Mouse (Mus musculus) heart, adult 18-20 months (tissue): ENCODE data around the gene Asb18. TPM values are rescaled to one million over a fixed set of nuclear protein-coding genes. Genes with fewer than 3 reads are reported as not detected.
A peak's percentile ranks its signal among the peaks of the same experiment; 100 is the strongest.

ENCODE experiments used
- DNase-seq, 2 experiments: peaks; one replicate each; pipeline ENCODE4 v3.0.0; 2021 to 2022; ENCODE audit warnings: mixed read lengths in 1 of 2
- long read RNA-seq, 2 experiments: library from polyadenylated mRNA; stranded (forward); transcript quantifications; one replicate each; pipeline ENCODE4 v2.0.0; 2021
- total RNA-seq, 2 experiments: library from RNA; stranded (reverse); gene quantifications; 2 replicates each; pipeline ENCODE4 v1.2.3; 2021

Asb18 gene
- total RNA-seq, result 10 to 100 TPM; 21.0 to 24.9 TPM
- long read RNA-seq, experiment 1, partial matches to known transcripts, result 3 of 14 reads
- long read RNA-seq, experiment 1, other reads (novel, unspliced or antisense), result 11 of 14 reads
- long read RNA-seq, experiment 2, partial matches to known transcripts, result 0 of 4 reads
- long read RNA-seq, experiment 2, other reads (novel, unspliced or antisense), result 4 of 4 reads

DNA sequence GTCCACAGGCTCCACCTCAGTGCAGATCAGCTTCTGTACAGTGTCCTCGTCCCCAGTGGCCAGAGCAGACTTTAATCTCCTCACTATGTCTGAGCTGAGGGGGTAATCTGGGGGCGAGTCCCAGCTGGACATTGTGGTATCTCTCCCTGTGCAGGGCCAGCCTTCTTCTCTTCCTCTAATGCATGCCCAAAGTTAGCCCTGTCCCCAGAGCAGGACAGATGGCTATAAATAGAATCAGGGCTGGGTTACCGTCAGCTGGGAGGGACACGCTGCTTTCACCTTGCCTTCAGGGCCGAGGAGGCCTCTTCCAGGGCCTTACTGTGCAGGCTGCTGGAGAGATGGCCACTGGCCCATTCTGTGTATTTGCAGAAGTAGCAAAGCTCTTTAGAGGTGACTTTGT, at the start of gene Asb18:
Gene Asb18 (minus strand): TSS at position 221 of the 400 bp plus-strand sequence.
- peak in 1 of 2 experiments; percentile 56 for DNase-seq

DNA sequence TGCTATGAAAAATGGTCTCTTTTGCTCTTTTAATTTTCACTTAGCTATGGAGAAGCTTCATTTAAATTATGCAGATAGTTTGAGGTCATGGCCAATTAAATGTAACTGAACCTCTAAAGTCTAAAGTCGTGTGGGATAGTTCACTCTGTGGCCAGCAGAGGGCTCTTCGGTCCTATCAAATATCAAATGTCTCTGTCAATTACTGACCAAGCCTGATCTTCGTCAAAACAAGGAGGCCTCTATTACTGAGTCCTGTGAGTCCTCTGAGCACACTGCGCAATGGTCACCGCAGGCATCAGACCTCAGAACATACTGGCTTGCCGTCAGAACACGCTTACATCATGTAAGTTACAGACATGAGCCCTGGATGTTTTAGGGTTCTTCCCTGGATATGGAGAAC, 46.1 kb upstream of the Asb18 start:
- DNase-seq, result peak; percentile 53 to 83

DNA sequence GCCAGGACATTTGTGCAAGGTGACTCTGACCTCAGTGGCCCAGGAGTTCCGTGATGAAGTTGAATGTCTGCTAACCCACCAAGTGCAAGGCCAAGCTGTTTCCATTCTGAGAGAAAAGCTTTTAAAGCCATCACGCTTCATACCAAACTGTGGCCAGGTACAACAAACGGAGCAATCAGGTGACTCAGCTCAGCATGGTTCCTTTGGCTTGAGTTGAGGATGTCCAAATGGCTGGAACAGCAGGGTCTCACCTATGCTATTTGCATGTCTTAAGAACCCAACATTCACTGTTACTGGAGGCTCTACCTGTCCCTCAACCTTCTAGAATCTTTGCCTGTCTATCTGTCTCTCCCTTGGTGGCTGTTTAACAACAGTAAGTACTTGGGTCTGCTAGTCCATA, 45.6 kb upstream of the Asb18 start:
- DNase-seq, result no peak

DNA sequence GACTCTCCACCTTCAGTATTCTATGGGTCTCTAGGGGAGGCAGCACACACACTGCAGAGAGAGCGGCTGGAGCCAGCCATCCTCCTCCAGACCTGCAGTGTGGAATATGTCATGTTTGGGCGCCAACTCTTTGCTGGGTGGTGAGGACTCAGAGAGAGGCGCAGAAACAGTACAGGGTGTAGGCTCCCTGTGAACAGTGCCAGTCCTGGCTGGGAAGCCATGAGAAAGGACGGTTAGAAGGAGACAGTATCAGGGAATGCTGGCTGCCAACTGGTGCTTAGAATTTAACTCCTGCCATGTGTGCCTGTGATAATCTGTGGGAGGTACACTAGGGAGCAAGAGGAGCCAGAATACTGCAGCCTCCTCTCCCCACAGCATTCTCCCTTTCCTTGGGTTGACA, 40.5 kb upstream of the Asb18 start:
- peak in 1 of 2 experiments; percentile 11 for DNase-seq

DNA sequence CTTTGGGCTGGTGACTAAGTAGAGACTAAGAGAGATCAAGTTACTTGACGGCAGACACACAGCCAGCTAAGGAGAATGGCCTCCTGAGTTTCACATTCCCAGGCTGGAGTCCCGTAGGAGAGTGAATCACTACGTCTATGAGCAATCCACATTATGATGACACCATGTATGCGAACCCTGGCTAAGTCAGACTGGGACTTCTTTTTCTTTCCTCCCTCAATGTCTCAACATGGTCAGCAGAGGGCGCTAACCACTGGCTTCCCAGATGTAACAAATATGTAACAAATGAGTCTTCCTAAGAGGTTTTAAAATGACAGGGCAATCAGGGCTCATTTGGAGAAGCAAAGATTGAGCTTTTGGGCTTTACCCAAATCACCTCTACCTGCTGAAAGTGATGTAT, 36.9 kb upstream of the Asb18 start:
- DNase-seq, result peak; percentile 37 to 56

DNA sequence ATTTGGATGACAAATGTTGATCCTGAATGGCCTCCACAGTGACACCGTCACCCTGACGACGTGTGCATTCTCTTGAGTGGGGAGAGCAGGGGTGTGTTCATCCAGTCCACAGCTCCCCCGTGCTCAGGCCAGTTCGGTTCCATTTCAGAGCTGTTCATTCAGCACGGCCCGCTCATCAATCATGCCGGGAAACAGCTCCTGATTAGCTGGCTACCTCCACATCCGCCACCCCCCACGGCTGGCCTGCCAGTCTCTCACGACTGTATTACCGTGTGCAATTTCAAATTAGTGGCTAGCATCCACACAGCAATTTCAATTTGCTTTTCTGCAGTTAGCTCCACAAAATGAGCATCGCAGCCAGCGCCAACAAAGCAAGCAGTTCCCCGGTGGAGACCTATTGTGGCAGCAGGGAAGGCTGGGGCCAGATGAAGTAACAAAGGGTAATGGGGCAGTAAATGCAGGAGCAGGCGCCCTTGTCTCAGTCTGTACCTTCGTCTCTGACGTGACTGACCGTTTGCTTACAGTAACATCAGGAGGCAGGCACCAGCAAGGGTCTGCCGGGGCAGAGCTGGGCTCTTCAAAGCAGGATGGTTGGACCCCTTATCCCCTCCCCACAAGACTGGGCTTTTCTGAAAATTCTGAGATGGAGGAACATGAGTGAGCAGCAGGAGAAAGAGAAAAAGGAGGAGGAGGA, 35.7 kb upstream of the Asb18 start:
- no peak for DNase-seq

DNA sequence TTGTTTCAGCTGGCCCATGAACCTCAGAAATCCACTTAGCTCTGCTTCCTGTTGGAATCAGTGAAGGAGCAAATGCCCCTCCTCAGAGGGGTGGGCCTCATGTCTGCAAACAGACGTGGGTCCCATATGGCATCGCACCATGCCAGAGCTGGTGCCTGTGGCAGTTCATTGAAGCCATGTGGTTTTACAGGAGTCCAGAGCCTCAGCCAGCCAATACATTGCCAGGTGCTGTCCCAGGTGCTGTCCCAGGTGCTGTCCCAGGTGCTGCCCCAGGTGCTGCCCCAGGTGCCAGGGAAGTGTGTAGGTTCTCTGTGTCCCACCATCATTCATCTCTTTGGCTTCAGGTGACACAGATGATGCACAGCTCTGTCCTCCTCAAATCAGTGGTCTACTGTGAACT, 13.8 kb upstream of the Asb18 start:
- DNase-seq, result no peak

DNA sequence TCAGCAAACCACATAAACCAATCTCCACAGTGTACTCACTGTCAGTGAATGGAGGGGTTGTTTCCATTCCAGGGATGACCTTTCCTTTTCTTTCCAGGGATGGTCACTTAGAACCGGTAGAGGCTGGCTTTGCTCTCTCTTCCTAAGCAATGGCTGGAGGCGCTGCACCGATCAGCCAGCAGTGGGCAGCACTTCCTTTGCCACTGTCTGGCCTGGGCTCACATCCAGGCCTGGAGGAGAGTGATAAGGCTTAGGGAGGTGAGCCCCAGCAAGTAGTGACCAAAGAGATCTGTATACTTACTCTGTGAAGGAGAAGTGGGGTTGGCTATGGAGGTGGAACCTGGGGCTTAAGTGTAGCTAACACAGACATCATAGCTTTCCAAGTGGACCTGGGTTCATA, 12.5 kb upstream of the Asb18 start:
- peak; percentile 40 to 65 for DNase-seq

DNA sequence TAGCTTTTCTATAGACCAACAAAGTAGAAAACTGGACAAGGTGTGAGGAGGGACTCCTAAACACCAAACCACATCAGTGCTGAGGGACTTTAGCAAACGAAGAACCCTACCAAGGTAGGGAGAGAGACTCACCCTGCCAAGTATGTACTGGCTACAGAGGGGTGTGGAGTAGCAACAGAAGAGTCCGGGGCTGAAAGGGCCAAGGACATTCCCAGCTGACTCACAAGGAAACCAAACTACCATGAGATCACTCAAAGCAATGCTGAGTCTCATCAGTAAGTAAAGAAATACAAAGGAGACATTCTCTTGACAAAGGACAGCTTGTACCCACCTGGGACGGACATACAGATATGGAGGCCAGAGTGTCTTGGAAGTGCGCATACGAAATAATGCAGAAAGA, 5.9 kb upstream of the Asb18 start:
- DNase-seq, result no peak

DNA sequence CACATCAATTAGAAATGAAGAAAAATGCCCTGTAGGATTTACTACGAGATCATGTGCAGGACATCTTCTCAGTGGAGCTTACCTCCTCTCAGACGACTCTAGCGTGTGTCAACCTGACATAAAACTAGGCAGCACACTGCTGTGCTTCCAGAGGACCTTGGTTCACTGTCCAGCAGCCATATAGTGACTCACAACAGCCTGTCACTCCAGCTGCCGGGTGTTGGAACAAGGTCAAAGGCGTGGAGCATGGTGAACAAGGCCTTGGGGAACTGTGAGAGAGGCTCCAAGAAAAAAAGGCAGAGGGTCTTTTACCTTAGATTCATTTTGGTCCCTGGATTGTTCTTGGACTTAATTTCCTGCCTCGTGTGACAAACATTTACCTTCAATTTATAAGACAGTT, 3.6 kb upstream of the Asb18 start:
- DNase-seq, result no peak

DNA sequence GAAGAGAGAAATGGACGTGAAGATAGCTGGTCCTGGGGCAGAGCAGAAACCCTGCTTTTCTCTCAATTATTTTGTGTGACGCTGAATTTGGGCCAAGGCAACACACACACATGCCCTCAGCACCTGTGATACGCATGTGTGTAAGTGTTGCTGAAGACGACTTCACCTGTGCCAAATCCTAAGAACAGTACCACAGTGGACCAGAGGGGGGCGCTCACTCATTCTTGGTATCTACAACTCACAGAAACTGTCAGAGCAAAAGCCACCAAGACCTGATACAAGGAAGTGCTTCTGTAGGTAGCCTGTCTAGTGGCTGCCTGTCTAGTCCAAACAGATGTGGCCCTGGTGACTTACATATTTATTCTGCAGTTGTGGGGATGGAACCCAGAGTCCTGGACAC, 1.2 kb downstream of the Asb18 start:
- DNase-seq, result no peak

DNA sequence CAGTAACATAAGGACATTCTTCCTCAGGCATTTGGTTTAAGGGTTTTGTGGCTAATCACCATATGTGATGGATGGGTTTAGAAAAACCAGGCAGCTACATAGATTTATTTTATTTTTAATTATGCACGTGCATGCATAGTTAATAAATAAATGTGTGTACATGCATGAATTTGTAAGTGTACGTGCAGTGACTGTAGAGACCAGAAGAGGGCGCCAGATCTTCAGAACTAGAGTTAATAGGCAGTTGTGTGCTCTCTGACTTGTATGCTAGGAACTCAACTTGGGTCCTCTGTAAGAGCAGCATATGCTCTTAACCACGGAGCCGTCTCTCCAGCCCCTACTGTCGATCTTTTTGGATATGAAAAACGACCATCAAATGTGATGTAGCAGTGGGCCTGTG, 1.6 kb downstream of the Asb18 start:
- no peak for DNase-seq

DNA sequence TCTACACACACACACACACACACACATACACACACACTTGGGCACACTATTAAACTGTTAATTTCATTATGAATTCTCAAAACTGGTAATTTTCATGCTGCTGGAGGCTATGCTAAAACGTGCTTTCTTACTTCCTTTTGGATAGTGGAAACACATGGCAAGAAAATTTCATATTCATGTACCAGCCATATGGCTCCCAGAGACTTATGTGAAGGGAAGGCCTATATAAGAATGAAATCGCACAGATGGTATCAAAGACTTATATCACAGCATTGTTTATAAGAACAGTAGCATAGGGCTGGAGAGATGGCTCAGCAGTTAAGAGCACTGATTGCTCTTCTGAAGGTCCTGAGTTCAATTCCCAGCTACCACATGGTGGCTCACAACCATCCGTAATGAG, 2.3 kb downstream of the Asb18 start:
- DNase-seq, result no peak

DNA sequence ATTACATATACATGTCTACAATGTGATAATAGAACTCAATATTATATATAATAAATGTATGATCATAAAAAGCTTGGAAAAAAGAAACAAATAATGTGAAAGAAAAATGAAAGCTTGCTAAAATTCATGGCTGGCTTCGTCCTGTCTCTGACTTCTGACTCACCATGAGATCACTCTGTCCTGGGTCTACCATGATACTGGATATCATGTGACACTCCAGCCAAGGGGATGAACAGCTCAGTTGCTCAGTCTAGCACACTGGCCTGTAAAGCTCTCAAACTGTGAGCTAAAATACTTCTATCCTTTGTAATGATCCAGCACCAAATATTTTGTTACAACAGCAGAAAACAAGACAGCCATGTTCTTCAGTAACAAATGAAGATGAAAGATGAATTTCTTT, 4.4 kb downstream of the Asb18 start:
- no peak for DNase-seq

DNA sequence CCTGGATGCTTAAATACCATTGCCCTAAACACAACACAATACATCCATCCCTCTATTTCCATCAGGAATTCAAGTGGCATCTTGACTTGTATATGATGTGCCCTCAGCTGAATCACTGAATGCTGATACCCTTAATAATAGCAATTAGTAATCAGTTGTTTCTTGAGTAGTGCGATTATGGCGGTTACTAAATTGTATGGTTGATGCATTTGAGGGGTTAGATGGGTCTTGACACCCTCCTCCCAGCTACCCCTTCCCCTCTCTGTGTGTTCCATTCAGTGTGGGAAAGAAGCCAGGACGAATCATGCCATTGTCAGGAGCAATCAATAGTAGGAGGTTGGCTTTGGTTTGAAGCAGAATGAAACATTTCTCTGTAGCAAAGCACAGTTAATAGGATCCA, 5.3 kb downstream of the Asb18 start:
- no peak for DNase-seq

DNA sequence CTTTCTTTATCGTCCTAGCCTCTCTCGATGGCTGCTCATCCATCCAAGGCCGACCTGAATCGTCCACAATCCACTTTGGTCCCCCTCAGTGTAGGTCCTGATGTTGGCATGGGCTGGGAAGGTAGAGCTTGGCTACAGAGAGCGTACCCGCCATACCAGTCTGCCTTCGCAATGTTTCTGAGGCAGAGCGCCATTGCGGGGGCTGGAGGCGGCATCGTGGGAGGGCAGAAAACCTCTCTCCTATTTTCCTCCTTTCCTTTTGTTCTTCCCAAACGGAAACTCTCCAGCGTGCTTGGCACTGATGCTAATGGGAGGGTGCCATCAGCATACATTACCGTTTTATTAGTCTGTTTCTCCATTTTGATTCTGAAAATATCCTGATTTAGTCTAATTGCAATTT, 7.8 kb downstream of the Asb18 start:
- DNase-seq, result no peak

DNA sequence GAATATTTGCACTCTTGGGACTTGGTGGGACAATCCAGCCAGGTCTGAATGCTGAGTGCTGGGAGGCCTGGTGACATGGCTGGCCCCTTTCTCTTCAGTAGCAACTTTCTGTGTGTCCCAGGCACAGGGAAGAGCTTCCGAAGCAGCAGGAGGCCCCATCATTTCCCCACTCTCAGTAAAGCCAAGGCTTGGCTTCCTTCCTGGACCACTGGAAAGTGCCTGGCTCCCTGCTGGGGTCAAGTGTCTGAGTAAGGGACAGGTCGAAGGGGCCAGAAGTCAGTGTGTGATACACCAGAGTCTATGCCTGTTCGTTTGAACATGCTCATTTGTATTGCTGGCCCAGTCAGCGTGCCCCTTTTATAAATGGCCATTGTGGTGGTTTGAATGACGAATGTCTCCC, 13.5 kb downstream of the Asb18 start:
- DNase-seq, result no peak

DNA sequence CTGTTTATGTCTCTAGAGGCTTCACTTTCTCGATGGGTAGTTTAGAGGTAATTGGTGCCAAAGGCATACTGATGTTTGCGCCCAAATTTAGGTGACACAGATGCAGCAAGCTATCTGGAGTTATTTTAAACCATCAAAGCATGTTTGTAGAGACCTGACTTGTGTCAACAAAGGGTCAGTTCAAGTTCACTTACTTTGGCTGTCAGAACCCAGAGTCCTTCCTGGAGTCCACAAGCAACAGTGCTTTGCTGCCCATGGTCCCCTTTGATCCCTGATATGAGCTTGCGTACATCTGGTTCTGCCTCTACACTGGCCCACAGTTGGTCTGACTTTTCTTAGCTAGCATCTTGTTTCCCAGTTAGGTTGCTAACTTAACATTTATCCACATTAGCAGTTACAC, 14.6 kb downstream of the Asb18 start:
- DNase-seq, result peak; percentile 49 to 73

DNA sequence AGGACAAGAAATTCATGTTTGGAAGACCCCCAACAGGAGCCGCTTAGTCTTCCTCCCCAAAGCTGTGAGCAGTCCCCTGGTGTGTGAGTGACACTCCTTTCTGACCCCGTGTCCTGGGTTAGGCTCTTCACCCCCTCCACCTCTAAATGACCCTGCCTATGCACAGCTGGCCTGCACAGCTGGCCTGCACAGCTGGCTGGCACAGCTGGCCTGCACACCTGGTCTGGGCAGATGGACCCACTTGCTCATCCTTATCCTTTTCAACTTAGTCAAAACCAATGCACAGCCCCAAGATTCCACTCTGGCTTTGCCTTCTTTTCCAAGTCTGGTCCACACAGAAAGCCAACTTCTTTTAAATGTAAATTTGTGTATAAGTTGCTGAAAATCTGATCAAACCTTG, 15.8 kb downstream of the Asb18 start:
- DNase-seq, result no peak

DNA sequence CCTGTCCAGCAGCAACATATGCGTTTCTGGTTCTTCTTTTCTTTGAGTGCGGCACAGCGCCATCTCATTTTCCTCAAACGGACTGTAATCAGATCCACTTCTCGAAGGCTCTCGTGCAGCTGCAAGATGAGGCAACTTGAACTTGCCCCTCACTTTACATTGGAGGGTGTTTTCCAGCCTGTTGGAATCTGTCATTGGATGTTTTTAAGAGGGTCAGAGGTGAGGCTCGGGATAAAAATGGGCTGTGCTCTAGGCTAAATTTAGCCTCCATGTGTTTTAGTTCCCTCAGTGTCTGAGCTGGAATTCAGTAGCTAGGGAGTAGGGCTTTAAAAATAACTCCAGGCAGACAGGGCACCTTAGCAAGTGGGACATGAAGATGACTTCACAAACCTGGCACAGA, 16.4 kb downstream of the Asb18 start:
- peak; percentile 53 to 71 for DNase-seq

DNA sequence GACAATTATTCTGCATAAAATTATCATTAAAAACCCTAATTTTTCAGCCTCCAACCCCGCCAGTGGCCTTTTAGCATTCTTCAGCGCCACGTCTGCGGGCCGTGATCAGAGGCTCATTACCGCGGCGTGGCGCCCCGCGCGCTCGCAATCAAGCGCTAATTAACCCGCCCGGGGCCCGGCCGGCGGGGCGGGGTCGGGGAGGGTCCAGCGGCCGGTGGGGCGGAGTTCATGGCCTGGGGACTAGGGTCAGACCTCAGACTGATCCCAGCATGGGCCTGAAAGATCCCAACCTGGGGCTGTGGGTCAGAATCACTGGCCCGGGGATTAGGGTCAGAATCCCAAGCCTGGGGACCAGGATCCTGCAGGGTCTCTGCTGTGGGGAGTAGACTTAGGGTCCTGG, 22.2 kb downstream of the Asb18 start:
- DNase-seq, result no peak

DNA sequence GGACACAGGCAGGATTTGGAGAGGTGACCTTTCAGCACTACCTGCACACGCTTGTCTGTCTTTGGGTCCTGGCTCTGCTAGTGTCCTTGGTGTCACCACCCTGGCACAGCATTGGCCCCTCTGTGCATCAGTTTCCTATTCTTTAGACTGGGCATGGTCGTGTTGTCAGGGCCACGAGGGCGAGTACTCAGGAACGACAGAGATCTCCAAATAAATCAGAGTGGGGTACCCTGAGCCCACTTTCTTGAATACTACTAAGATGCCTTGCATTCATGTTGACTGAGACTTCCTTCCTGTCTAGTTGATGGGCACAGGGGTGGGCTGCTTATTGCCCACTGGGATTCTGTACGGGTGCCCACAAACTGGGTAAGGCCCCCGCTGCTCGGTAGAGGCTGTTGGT, 37.2 kb downstream of the Asb18 start:
- no peak for DNase-seq

DNA sequence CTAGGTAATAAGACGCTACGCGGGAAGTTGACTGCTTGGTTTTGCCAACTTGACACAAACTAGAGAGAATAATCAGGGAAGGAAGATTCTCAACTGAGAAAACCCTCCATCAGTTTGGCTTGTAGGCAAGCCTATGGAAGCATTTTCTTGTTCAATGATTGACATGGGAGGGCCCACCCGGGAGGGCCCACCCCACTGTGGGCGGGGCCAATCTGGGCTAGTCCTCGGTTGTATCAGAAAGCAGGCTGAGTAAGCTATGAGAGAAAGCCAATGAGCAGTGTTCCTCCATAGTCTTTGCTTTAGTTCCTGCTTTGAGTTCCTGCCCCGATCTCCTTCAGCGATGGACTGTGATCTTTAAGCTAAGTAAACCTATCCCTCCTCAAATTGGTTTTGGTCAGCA, 38.1 kb downstream of the Asb18 start:
- DNase-seq, result no peak

DNA sequence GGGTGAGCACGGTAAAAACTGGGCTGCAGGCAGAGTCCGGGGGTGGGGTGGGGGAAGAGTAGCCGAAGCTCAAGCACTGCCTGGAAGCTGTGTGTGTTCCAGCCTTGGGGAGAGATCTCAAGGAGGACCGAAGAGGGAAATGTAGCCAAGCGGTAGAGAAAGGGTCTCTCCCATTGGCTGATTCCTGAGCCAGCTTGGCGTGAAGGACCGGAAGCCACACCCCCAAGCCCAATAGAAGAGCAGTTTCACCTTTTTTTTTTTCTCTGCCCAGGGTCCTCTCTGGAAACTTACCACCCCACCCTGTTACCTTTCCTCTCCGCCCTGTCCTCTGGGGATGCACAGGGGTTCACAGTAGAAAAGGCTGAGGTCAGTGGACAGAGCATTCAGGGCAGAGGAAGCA, 39.9 kb downstream of the Asb18 start:
- no peak for DNase-seq

DNA sequence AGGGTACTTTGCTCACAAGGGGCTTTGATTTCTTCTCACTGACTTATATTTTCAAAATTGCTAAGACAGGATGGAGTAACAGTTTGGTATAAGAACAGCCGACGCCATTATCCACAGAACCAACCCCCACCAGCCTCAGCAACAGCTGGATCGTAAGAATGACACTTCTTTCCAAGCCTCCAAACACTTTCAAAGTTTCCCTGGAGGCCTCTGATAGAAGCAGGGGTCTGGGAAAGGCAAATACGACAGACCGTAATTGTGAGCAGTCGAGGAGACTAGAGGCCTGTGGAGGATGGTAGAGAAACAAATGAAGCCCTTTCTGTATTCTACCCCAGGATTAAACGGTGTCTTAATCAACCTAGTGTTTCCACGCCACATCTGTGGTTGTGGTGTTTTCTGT, 42.6 kb downstream of the Asb18 start:
- DNase-seq, result no peak
